Mouse (Mus musculus): ENCODE measurements around the gene Ptrh2.
A peak's percentile ranks its signal among the peaks of the same experiment; 100 is the strongest.

Ptrh2 gene

DNA sequence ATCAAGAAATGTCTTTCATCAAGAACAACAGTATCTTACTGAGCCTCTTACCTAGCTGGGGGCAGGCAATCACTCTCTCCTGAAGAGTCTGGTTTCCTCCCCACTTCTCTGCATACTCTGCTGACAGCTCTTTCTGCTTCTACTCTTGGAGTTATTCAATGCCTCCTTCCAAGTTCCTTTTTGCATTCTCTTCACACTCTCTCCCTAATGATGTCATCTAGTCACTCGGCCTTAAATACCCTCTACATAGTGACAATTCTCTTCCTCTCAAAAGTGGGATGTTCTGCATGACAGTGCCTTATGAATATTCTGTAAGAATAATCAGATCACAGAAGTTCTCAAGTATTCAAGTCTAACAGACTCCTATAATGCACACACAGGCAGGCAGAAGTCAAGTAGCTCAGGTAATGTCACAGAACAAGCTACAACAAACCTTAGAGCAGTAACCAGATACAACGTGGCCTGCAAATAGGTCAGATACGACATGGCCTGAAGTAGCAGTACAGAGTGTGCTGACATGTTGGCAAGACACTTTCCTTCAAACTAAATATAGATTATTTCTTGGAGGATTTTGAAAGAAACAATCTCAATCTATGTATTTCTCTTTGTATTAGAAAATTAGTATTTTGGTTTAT lies 12.6 kb upstream of the Ptrh2 start:
- no peak for DNase-seq (ENCODE audit: low read depth, low spot score)

- DNase-seq (ENCODE audit: low read depth, low spot score) = no peak
Observed at GRCm38 (mm10) chr11:86672772-86673171, 11.0 kb upstream of the Ptrh2 start.

DNA sequence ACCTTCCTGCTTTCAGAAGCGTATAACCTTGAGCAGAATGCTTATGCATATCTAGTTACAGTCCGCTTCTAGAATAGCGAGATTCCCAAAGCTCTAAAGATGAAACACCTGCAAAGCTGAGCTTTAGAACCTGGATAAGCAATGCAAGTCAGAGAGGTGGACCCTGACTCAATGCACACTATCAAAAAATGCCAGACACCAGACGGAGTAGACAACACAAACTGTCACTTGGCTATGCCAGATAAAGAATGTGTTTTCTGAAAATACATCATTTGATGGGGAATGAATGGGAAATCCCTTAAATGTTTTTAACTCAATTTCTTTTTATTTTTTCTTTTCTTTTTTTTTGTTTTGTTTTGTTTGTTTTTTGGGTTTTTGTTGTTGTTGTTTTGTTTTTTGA lies 8.3 kb upstream of the Ptrh2 start:
- DNase-seq (ENCODE audit: low read depth, low spot score) = no peak

DNA sequence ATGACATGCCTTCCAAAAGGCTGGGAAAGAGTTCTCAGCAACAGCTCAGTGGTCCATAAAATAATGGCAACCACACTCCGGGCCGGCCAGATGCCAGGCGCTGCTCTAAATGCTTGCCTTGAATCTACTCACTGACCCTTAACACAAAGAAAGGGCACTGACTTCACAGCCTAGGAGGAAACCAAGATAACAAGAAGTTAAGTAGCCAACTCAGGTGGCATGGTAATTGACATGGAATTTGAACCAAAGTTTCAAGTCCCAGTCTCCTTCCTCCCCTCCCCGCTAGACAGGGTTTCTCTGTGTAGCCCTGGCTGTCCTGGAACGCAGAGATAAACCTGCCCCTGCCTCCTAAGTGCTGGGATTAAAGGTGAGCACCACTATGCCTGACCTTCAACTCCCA lies 4.8 kb upstream of the Ptrh2 start:
- no peak for DNase-seq (ENCODE audit: low read depth, low spot score)

GRCm38 (mm10) chr11:86680729-86681128 lies 3.1 kb upstream of the Ptrh2 start:
- no peak for DNase-seq (ENCODE audit: low read depth, low spot score)

DNA sequence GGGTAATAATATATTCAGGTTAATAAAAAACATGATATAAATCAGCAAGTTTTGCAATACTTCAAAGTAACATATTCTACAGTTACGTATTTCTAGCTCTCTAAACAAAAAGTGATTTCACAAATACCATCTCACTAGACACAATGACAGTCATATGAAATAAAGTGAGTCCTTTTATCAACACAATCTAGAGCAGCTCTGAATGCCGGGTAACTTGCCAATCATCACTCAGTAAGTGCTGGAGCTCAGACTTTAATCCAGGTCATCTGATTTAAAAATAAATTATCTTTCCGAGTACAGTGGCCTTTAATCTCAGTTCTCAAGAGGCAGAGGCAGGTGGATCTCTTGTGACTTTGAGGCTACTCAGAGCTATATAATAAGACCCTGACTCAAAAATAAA lies 2.4 kb upstream of the Ptrh2 start:
- no peak for DNase-seq (ENCODE audit: low read depth, low spot score)

DNA sequence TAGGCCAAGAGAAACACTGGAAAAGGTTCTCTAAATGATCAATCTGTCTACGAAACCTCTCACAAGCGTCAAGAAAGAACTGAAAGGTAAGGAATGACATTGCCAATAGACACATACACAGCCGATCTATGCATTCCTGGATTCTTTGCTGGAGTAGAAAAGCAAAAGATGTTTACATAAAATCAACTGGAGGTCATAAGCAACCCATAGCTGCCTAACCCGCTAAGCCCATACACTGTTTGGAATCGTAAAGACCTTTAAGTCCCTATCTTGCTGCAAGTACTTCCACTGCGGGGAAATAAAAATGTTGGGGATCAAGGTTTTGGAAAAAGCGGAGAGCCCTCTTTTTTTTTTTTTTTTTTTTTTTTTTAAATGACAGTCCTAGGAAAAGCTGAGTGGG lies 924 bp upstream of the Ptrh2 start:
- no peak for DNase-seq (ENCODE audit: low read depth, low spot score)

GRCm38 (mm10) chr11:86684126-86685012 lies 584 bp downstream of the Ptrh2 start:
- no peak for DNase-seq (ENCODE audit: low read depth, low spot score)

GRCm38 (mm10) chr11:86685366-86685765 lies 1.6 kb downstream of the Ptrh2 start:
- DNase-seq (ENCODE audit: low read depth, low spot score) = no peak

GRCm38 (mm10) chr11:86690383-86690782 lies 6.6 kb downstream of the Ptrh2 start:
- DNase-seq (ENCODE audit: low read depth, low spot score) = no peak

GRCm38 (mm10) chr11:86691482-86691881 lies 7.7 kb downstream of the Ptrh2 start:
- no peak for DNase-seq (ENCODE audit: low read depth, low spot score)

- DNase-seq (ENCODE audit: low read depth, low spot score) = no peak
Observed at GRCm38 (mm10) chr11:86691956-86692355, 8.2 kb downstream of the Ptrh2 start.

DNA sequence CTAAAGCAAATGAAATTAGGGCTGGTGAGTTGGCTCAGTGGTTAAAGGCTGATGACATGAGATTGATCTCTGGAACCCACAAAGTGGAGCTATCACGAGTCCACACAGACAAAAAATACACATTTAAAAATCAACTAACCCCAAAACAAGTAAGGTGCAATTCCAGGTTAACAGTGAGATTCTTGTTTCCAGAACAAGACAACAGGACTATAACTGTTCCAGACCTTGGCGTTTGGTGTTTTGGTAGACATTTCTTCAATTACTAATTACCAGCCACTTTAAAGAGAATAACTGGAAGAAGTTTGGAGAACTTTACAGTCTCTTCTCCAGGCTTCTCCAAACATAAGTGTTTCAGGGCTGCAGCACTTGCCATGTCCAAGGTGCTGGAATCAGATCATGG lies 8.8 kb downstream of the Ptrh2 start:
- no peak for DNase-seq (ENCODE audit: low read depth, low spot score)

DNA sequence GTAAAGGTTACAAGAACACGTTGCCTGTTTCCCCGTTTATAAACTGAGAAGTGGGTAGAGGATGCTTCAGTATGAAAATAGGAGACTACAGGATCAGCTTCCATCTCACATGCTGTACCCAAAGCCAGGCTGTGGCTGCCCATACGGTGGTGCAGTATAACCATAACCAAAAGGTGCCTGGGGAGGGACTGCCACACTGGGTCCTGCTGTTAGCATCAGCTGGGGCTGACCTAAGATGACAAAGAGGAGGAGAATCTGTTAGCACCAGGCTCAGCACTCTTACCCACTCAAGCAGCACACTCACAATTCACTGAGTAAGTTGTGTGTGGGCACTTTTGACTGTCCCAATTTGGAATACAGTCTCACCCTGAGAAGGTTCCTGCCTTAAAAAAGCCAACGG lies 11.7 kb downstream of the Ptrh2 start:
- DNase-seq (ENCODE audit: low read depth, low spot score) = no peak

- DNase-seq (ENCODE audit: low read depth, low spot score) = peak; percentile 84
Observed at GRCm38 (mm10) chr11:86701151-86701550, 17.4 kb downstream of the Ptrh2 start.

- no peak for DNase-seq (ENCODE audit: low read depth, low spot score)
Observed at GRCm38 (mm10) chr11:86714606-86715005, 30.8 kb downstream of the Ptrh2 start.

DNA sequence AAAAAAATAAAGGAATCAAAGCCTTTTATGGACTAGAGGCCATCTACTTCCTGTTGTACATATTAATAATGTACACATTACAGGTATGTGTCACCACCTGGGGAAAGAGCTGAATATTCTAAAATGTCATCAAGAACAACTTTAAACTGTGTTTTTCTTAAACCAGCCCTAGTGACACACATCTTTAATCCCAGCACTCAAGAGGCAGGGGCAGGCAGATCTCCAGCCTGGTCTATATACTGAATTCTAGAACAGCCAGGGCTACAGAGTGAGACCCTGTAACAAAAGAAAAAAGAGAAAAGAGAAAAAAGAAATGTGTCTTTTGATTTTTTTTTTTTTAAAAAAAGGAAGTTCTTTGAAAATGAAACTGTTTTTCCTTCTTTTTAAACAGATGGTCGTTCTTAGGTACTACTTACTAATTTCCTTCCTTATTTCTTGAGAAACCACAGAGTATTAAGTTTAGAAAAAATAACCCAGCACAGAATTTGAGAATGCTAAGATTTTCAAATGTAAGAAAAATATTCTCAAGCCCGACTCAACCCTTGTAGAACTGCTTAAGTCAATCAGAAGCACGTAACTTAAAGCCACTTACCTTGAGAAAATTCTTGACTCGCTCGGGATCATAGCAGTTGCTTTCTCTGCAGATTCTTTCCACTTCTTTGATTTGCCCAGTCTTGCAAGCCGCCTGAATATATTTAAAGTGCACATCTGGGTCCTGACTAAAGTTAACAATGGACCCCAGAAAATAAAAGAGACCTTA lies 33.7 kb downstream of the Ptrh2 start:
- no peak for DNase-seq (ENCODE audit: low read depth, low spot score)

DNA sequence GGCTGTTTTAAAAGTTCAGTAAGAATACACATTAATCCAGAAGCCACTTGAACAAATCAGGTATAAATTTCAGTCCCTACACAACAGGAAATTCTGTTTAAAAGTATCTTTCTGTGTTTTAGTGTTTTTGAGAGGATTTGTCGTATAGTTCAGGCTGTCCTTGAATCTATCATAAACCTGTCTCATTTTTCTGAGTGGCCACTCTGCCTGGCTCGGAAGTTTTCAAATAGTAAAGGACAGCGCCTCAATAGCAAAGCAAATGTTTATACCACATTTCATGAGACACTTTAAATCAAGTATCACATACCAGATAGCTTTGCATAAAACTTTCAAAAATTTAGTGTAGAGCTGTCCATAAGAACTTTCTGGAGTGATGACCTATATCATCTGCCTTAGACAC lies 34.6 kb downstream of the Ptrh2 start:
- no peak for DNase-seq (ENCODE audit: low read depth, low spot score)

GRCm38 (mm10) chr11:86719390-86719789 lies 35.6 kb downstream of the Ptrh2 start:
- DNase-seq (ENCODE audit: low read depth, low spot score) = no peak

DNA sequence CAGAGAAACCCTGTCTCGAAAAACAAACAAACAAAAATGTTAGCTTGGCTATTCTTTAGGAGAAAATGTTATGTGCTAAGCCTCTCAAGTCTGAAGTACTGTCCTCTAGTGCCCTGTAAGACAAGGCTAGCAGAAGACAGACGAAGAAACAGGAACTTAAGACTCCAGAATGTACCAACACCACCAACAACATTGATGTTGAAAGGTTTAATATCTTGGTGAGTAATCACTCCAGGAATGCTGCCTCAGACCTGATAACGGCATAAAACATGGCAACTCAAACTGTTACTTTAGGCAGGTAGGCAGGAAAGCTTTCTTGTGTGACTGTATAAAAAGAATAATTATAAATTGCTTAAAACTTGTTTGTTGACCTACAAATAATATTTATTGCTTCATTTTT lies 40.2 kb downstream of the Ptrh2 start:
- no peak for DNase-seq (ENCODE audit: low read depth, low spot score)

GRCm38 (mm10) chr11:86724982-86725381 lies 41.2 kb downstream of the Ptrh2 start:
- no peak for DNase-seq (ENCODE audit: low read depth, low spot score)

DNA sequence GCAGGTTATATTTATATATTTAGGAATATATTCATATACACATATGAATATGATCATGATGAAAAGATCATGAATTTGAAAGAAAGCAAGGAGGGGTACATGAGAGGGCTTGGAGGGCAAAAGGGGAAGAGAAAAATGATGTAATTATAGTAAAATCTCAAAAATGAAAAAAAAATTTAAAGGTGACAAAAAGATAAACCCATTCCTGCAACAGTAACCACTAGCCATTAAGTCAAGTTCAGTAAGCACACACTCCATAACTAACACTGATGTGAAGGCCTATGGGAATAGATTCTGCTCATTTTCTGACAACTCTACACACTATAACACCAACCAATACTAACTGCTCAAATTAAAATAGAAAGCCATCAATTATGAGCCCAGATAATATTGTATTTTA lies 41.8 kb downstream of the Ptrh2 start:
- no peak for DNase-seq (ENCODE audit: low read depth, low spot score)

DNA sequence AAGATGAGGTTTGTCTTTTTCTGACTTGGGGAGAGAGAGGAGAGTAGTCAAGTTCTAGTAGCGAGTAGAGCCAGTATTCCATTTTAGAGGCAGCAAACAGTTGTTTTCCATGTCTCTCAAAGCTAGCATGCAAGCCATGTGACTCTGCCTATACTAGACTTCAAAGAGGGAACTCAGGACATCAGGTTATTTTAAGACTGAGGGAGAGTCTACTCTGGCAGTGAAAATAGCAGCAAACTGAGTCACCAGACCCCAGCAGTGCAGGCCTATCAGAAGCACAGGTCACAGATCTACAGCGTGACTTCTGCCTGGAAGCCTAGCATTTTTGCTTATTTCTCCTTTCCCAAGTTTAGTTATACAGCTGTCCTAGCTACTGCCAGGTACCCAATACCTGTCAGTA lies 47.7 kb downstream of the Ptrh2 start:
- no peak for DNase-seq (ENCODE audit: low read depth, low spot score)

All from ZHBTc4 (cell line).